In genomic region chr17:27518296-27518695, GRCm38 (mm10) we compare ENCODE assay signal across 18 mouse cellular contexts. TPM values are rescaled to one million over a fixed set of nuclear protein-coding genes. Genes with fewer than 3 reads are reported as not detected.
DNase-seq lines count a peak whose midpoint lies in the region; ATAC-seq and TF ChIP-seq lines count a peak whose summit lies in the region.
"Had no signal": no experiment of that assay in that cellular context is flagged by ENCODE, and none has a peak within 500 bp of the region (broad histone marks: within the 10 kb centered on the region; RNA-seq: fewer than 3 reads in every experiment).

No protein-coding gene starts in this region.

- ATAC-seq in forebrain, embryonic 12.5 days (ENCODE audit: low FRiP score) = peak; percentile 35
- no peak for ATAC-seq in forebrain, embryonic 15.5 days (replicated peaks)
- ATAC-seq in forebrain, postnatal 0 days = no peak; the same call in 1 of the 2 replicates
- ATAC-seq in midbrain, embryonic 11.5 days (ENCODE audit: low FRiP score) = peak; percentile 14; the same call in 1 of the 2 replicates
- no peak for ATAC-seq in monocyte, adult 5-6 weeks (replicated peaks; ENCODE audit: insufficient number of reproducible peaks, low FRiP score, low TSS enrichment, poor library complexity, severe bottlenecking)
- ATAC-seq: liver, postnatal 0 days had no signal

- no peak overlapping the region for H3K4me3 ChIP-seq in forebrain, embryonic 12.5 days (replicated peaks)
- no peak overlapping the region for H3K4me3 ChIP-seq in forebrain, embryonic 15.5 days
- H3K4me3 ChIP-seq in forebrain, postnatal 0 days (ENCODE audit: low read depth, low read length) = no peak overlapping the region
- no peak overlapping the region for H3K4me3 ChIP-seq in midbrain, embryonic 11.5 days (ENCODE audit: low read depth, low read length)
- H3K4me3 ChIP-seq: embryonic facial prominence, embryonic 15.5 days; gastrocnemius, adult 2 months; heart, adult 2 months; heart, embryonic 15.5 days had no signal

- 0 out of 2 replicates have a peak overlapping the region, but pooled peaks have one; percentile 36 for H3K27ac ChIP-seq in forebrain, embryonic 12.5 days
- H3K27ac ChIP-seq in forebrain, embryonic 15.5 days (replicated peaks) = no peak overlapping the region
- H3K27ac ChIP-seq in forebrain, postnatal 0 days (ENCODE audit: low read depth, low read length) = no peak overlapping the region
- peak overlapping the region; percentile 82 for H3K27ac ChIP-seq in midbrain, embryonic 11.5 days (ENCODE audit: low read depth, low read length)
- H3K27ac ChIP-seq: embryonic facial prominence, embryonic 15.5 days; gastrocnemius, adult 2 months; heart, adult 2 months; heart, embryonic 15.5 days had no signal

- H3K4me2 ChIP-seq in forebrain, embryonic 12.5 days = no peak overlapping the region
- no peak overlapping the region for H3K4me2 ChIP-seq in forebrain, embryonic 15.5 days (replicated peaks)
- no peak overlapping the region for H3K4me2 ChIP-seq in forebrain, postnatal 0 days (ENCODE audit: low read depth)
- H3K4me2 ChIP-seq in midbrain, embryonic 11.5 days = no peak overlapping the region
- H3K4me2 ChIP-seq: embryonic facial prominence, embryonic 15.5 days; heart, embryonic 15.5 days had no signal

- no peak for TF ChIP-seq CTCF in forebrain, postnatal 0 days (IDR thresholded peaks at IDR 0.05; ENCODE audit: low read depth)

- no peaks in the 10 kb centered on the region for H3K9me3 ChIP-seq in forebrain, embryonic 12.5 days
- H3K9me3 ChIP-seq in forebrain, embryonic 15.5 days = no peaks in the 10 kb centered on the region
- no peaks in the 10 kb centered on the region for H3K9me3 ChIP-seq in forebrain, postnatal 0 days (ENCODE audit: low read length)
- H3K9me3 ChIP-seq in midbrain, embryonic 11.5 days (ENCODE audit: control insufficient read depth, low read length) = no peaks in the 10 kb centered on the region
- H3K9me3 ChIP-seq: embryonic facial prominence, embryonic 15.5 days; heart, embryonic 15.5 days had no signal

- peak; percentile 45 for DNase-seq in MN1 (ENCODE audit: low spot score)
- no peak for DNase-seq in forebrain, postnatal 0 days
- DNase-seq in midbrain, embryonic 11.5 days (ENCODE audit: low spot score, missing footprints) = no peak
- no peak for DNase-seq in testis, postnatal 14 days (ENCODE audit: low spot score)
- no peak for DNase-seq in kidney, adult 18-20 months
- DNase-seq: adrenal gland, postnatal 25 days; cerebellum, adult 9-10 months; gastrocnemius, adult 2 months; heart, adult 2 months; kidney, adult 8-10 months; kidney, postnatal 36 days; liver; liver, postnatal 0 days had no signal

- peak overlapping the region; percentile 33 for H3K9ac ChIP-seq in forebrain, embryonic 12.5 days
- H3K9ac ChIP-seq in forebrain, embryonic 15.5 days (replicated peaks) = no peak overlapping the region
- peak overlapping the region; percentile 35; the same call in 1 of the 2 replicates for H3K9ac ChIP-seq in forebrain, postnatal 0 days
- H3K9ac ChIP-seq in midbrain, embryonic 11.5 days (ENCODE audit: low read length) = no peak overlapping the region
- H3K9ac ChIP-seq: embryonic facial prominence, embryonic 15.5 days; heart, embryonic 15.5 days; liver, postnatal 0 days had no signal

- peaks cover 88% of the 10 kb centered on the region for H3K27me3 ChIP-seq in forebrain, embryonic 12.5 days
- H3K27me3 ChIP-seq in forebrain, embryonic 15.5 days = peaks cover 39% of the 10 kb centered on the region
- H3K27me3 ChIP-seq in forebrain, postnatal 0 days (ENCODE audit: insufficient read depth, low read length) = peaks cover 32% of the 10 kb centered on the region
- peaks cover 32% of the 10 kb centered on the region for H3K27me3 ChIP-seq in midbrain, embryonic 11.5 days (ENCODE audit: control insufficient read depth, insufficient read depth, low read length)

- WGBS in forebrain, embryonic 12.5 days = 13% methylated on average over 9 of the region's 9 CpGs
- 7% methylated on average over 9 of the region's 9 CpGs for WGBS in forebrain, embryonic 15.5 days
- 8% methylated on average over 9 of the region's 9 CpGs for WGBS in forebrain, postnatal 0 days
- WGBS in midbrain, embryonic 11.5 days = 11% methylated on average over 9 of the region's 9 CpGs

- no peaks in the 10 kb centered on the region for H3K36me3 ChIP-seq in forebrain, embryonic 12.5 days (replicated peaks)
- H3K36me3 ChIP-seq in forebrain, embryonic 15.5 days = no peaks in the 10 kb centered on the region
- H3K36me3 ChIP-seq in forebrain, postnatal 0 days (ENCODE audit: insufficient read depth) = no peaks in the 10 kb centered on the region
- H3K36me3 ChIP-seq in midbrain, embryonic 11.5 days (ENCODE audit: control insufficient read depth, insufficient read depth, low read length) = no peaks in the 10 kb centered on the region
- H3K36me3 ChIP-seq: embryonic facial prominence, embryonic 15.5 days; heart, embryonic 15.5 days had no signal

- H3K4me1 ChIP-seq in forebrain, embryonic 12.5 days = peaks cover 39% of the 10 kb centered on the region
- H3K4me1 ChIP-seq in forebrain, embryonic 15.5 days = peaks cover 26% of the 10 kb centered on the region
- H3K4me1 ChIP-seq in forebrain, postnatal 0 days (ENCODE audit: insufficient read depth) = no peaks in the 10 kb centered on the region
- H3K4me1 ChIP-seq in midbrain, embryonic 11.5 days (ENCODE audit: control insufficient read depth, insufficient read depth, low read length) = peaks cover 30% of the 10 kb centered on the region

RNA-seq across cellular contexts. Expression of gene Grm4, which starts 2.9 kb away (rescaled TPM):
- polyA plus RNA-seq in forebrain, embryonic 12.5 days (2016; fragmentation: Nextera tagmentation; extraction: Ambion mirVana) = 2.4 TPM in 2 replicates
- polyA plus RNA-seq in forebrain, embryonic 15.5 days (2015; fragmentation: Nextera tagmentation; extraction: Ambion mirVana) = 2.4 and 3.0 TPM in 2 replicates
- 13.1 and 14.5 TPM in 2 replicates for total RNA-seq in forebrain, postnatal 0 days (2014; rRNA removed)
- polyA plus RNA-seq in forebrain, postnatal 0 days (2015; fragmentation: Nextera tagmentation; extraction: Ambion mirVana) = 3.2 and 5.5 TPM in 2 replicates
- 3.5 and 3.6 TPM in 2 replicates for polyA plus RNA-seq in midbrain, embryonic 11.5 days (2014; fragmentation: Nextera tagmentation; extraction: Ambion mirVana)
- 0.29 TPM in 1 of 3 replicates, not detected in the others for total RNA-seq in monocyte, adult 5-6 weeks (2017)
- total RNA-seq: gastrocnemius, adult 2 months had no signal
- polyA plus RNA-seq: liver, postnatal 0 days had no signal

RNA-seq across cellular contexts. Expression of gene Hmga1, which starts 38.0 kb away (rescaled TPM):
- polyA plus RNA-seq in forebrain, embryonic 12.5 days (2016; fragmentation: Nextera tagmentation; extraction: Ambion mirVana) = 214 and 228 TPM in 2 replicates
- 106 and 121 TPM in 2 replicates for polyA plus RNA-seq in forebrain, embryonic 15.5 days (2015; fragmentation: Nextera tagmentation; extraction: Ambion mirVana)
- 84.7 and 99.1 TPM in 2 replicates for total RNA-seq in forebrain, postnatal 0 days (2014; rRNA removed)
- polyA plus RNA-seq in forebrain, postnatal 0 days (2015; fragmentation: Nextera tagmentation; extraction: Ambion mirVana) = 122 and 123 TPM in 2 replicates
- 354 and 406 TPM in 2 replicates for polyA plus RNA-seq in midbrain, embryonic 11.5 days (2014; fragmentation: Nextera tagmentation; extraction: Ambion mirVana)
- 41.0 to 54.9 TPM (median 45.7 TPM) in 3 replicates for total RNA-seq in monocyte, adult 5-6 weeks (2017)

RNA-seq across cellular contexts. Expression of gene AI413582, which starts 47.3 kb away (rescaled TPM):
- polyA plus RNA-seq in forebrain, embryonic 12.5 days (2016; fragmentation: Nextera tagmentation; extraction: Ambion mirVana) = 14.0 and 16.6 TPM in 2 replicates
- polyA plus RNA-seq in forebrain, embryonic 15.5 days (2015; fragmentation: Nextera tagmentation; extraction: Ambion mirVana) = 34.8 and 37.4 TPM in 2 replicates
- 35.0 and 70.3 TPM in 2 replicates for total RNA-seq in forebrain, postnatal 0 days (2014; rRNA removed)
- 85.2 and 92.8 TPM in 2 replicates for polyA plus RNA-seq in forebrain, postnatal 0 days (2015; fragmentation: Nextera tagmentation; extraction: Ambion mirVana)
- 14.8 and 20.2 TPM in 2 replicates for polyA plus RNA-seq in midbrain, embryonic 11.5 days (2014; fragmentation: Nextera tagmentation; extraction: Ambion mirVana)
- 34.3 to 57.5 TPM (median 37.8 TPM) in 3 replicates for total RNA-seq in monocyte, adult 5-6 weeks (2017)

Comparison
In these comparisons a context has a peak if more than half of its experiments do, and no peak if none do; other contexts are left out.
1. ATAC-seq: peak in forebrain, embryonic 12.5 days (single experiment) and midbrain, embryonic 11.5 days (single experiment); none in forebrain, embryonic 15.5 days (single experiment), forebrain, postnatal 0 days (single experiment) and monocyte, adult 5-6 weeks (single experiment).
2. H3K27ac ChIP-seq: peak in forebrain, embryonic 12.5 days (single experiment) and midbrain, embryonic 11.5 days (single experiment); none in forebrain, embryonic 15.5 days (single experiment) and forebrain, postnatal 0 days (single experiment).
3. H3K9ac ChIP-seq: peak in forebrain, embryonic 12.5 days (single experiment) and forebrain, postnatal 0 days (single experiment); none in forebrain, embryonic 15.5 days (single experiment) and midbrain, embryonic 11.5 days (single experiment).